Mouse (Mus musculus) lung, adult 18-20 months (tissue): ENCODE data around the gene Gm20388.

Source experiments
- DNase-seq, 2 experiments: peaks; one replicate each; pipeline ENCODE4 v3.0.0; 2022; ENCODE audit warnings: mixed read lengths in 2 of 2

The Gm20388 gene

DNA sequence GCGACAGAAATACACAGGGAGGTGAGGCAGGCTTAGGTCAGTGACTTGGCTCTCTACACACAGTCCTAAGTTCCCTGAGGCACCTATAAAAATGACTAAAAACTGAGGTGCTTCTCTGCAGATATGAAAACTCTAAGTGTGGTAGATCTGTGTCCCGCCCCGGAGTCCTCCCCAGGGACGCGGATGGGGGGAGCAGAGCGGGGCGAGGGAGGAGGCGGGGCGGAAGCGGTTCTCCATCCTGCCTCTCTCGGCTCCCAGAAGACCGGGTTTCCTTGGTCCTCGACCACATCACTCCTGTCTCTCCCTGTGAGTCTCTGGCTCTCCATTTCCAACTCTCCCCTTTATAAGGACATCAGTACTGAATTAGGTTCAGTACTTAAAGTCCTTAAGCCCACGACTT is 2433.1 kb downstream of the Gm20388 start:
- no peak for DNase-seq

DNA sequence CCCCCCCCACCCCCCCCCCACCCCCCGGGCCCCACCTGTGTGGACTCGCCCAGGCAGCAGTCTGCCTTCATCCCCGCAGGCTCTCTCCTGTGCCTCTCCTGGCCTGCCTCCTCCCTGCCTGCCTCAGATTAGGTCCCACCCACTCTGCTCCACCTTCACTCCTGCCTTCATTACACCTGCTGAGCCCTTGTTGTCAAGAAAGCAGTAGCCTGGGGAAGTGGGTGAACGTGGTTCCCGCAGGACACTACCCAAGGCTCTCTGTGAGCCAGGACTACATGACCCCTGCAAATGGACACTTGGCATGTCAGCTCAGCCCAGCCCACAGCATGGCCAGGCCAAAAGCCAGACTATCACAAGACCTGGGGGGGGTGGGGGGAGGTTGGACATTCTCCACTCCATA is 2433.6 kb downstream of the Gm20388 start:
- DNase-seq = no peak

DNA sequence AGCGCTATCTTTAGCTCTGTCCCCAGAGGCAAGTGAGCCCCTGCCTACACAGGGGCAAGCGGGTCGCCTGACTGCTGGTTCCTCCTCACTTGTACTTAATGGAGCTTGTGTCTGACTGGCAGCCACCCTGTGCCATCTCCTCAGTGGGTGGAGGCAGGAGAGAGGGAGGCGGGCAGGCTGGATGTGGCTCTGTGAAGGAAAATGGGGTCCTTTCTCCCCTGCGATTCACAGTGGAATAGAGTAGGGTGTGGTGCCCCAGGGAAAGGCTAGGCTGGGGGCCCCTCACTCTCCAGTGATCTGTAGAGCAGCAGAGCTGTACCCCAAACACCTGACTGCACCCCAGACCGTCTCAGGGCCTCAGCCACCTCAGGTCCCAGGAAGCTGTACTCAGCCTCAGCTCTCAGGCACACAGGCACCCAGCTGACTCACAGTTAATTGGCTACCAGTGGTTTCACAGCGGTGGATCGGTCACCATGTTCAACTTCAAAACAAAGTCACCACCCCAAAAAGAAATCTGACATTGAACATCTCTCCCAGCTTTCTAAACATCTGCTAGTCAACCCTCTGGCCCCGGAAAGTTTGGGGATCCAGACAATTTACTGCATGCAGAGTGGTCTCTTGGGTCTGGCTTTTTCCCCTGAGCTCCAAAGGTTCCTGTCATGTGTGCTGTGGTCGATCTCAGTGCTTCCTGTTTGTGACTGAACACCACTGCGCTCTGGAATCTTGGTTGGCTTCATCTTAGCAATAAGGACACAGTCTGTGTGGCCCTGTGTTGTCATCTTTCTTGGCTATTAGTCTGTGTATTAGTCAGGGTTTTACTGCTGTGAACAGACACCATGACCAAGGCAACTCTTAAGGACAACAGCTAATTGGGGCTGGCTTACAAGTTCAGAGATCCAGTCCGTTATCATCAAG is 2434.8 kb downstream of the Gm20388 start:
- no peak for DNase-seq

- DNase-seq = no peak
These were observed 2437.3 kb downstream of the Gm20388 start for GRCm38 (mm10) chr8:122347811-122348552.

DNA sequence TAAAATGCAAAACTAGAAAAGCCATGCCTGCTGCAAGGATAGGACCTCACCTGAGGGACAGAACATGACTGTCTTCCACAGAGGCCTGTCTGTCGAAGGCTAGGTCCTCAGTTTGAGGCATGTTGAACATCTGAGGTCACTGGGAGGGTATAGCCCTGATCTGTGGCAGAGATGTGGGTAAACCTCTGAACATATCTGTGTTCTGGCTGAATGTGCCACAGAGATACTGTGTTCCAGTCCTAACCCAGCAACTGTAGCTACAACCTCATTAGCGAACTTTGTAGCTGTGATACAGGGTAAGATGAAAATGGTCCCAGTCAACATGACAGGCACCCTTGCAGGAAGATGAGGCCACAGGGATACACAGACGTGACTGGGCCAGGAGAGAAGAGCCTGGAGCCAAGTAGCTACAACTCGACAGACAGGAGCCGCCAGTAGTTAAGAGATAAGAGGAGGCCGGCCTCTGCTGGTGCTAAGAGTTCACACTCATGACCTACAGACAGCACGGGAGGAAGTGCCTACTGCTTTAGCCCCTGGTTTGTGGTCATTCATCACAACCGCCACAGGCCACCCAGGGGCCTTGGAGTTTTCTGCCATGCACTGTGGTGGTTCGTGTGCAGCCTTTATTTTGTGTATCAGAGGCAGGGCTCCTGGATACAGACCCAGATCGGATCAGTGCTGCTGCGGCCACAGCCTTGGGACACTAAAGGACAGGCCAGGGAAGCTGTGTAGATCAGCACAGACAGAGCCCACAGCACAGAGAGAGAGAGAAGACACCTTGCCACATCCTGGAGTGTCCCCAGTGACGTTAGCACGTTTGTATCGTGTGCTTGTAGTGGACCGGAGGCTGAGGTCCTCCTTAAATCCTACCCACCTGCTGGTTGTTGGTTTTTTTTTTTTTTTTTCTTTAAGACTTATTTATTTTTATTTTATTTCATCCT is 2439.0 kb downstream of the Gm20388 start:
- no peak for DNase-seq

GRCm38 (mm10) chr8:122350309-122351089 is 2439.9 kb downstream of the Gm20388 start:
- DNase-seq = no peak

DNA sequence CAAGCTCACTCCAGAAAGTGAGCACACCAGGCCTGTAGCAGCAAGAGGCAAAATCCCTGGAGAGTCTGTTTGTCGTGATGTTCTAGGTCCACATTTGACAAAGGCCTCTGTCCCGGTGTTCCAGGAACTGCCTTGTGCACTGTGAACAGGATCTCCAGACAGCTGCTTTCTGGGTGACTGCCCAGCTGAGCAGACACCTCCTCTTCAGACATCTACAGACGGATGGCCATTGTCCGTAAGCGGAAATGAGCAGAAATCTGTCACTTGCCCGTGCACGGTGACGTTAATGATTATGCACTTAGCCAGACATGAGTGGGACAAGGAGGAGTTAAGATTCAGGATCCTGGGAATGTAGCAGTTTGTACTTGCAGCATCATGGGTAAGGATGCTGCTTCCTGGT is 2443.5 kb downstream of the Gm20388 start:
- no peak for DNase-seq

DNA sequence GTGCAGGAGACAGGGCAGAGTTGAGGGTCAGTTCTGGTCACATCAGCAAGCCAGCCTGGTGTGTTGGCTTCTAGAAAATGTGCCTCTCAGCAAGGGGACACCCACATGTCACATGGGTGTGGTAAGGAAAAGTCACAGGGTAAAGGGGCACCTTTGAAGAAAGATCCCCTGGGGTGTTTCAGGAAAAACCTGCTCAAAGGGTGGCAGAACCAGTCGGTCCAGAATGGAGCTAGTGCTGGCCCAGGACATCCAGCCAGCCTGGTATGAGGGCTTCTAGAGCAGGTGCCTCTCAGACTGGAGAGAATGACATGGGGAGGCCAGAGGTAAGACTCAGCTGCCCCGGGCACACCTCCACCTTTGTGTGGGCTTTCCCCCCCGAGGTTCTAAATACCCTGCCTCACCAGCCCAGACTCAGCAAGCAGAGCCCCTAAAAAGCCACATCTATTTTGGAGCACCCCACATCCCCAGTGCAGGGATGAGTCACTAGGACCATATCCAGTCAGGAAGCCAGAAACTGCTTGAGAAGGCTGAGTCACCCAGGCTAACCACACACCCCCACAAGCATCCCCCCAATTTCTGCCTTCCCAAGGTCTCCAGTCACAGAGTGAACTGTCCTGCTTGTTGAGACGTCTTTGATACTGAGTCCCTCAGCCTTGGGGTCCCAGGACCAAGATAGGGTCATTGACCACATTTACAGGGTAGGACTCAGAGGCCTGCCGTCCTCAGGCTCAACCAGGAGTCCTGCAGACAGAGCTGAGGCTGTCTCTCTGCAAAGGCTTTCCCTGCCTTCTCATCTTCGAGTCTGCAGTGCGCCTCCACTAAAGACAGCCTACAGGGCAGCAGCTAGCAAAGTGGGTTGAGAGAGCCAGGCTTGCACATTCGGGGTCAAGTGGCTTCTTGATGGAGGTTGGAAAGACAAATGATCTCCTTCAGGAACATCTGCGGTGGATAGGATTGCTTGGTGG is 2445.3 kb downstream of the Gm20388 start:
- peak; percentile 52 to 70 for DNase-seq

- DNase-seq = no peak
These were observed 2446.6 kb downstream of the Gm20388 start for GRCm38 (mm10) chr8:122357202-122357601.

GRCm38 (mm10) chr8:122357641-122358040 is 2447.0 kb downstream of the Gm20388 start:
- no peak for DNase-seq

- DNase-seq = no peak
These were observed 2448.6 kb downstream of the Gm20388 start for GRCm38 (mm10) chr8:122359111-122359775.

DNA sequence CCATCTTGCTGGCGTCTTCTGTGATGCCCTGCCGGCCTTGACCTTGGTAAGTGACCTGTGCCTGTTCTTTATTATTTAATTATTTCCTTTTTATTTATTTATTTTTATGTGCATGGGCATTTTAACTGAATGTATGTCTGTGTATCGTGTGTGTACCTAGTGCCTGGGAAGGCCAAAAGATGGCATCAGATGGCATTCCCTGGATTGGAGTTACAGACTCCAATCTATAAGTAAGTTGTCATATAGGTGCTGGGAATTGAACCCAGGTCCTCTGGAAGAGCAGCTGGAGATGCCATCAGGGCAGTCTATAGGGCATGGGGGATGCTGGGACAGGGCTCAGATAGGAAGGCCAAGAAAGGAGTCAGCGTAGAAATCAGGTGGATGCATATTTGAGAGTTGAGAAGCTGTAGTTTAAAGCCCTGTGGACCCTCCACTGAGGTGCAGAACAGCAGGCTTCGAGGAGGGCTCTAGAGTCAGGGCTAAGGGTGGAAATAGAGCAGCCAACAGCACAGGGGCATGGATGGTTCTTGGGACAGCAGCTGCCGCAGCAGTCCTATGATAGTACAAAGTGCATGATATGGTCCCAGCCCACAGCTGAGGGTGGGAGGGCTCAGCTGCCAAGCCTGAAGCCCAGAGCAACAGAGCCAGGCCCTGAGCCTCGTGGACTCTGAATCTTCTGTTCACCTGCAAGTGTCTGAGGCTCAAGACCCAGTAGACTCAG is 2450.2 kb downstream of the Gm20388 start, which contains the start of gene Trhr2:
Trhr2 (minus strand) TSS at position 51 of the 721 bp plus-strand sequence.
- no peak for DNase-seq

DNA sequence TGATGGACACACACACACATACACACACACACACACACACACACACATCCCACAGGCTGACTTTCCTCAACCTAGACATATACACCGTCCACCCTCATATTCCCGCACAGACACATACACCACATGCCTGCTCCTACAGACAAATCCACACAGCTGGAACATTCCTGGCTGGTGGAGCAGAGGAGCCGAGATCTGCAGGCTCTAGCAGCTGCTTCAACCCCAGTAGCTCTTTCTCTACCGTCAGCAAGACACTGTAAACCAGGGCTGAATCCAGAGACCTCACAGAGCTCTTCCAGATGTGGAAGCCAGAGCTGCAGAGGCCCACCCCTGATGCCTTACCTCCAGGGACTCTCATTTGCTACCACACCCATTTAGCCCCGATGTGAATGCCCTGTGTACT is 2451.6 kb downstream of the Gm20388 start:
- DNase-seq = no peak

DNA sequence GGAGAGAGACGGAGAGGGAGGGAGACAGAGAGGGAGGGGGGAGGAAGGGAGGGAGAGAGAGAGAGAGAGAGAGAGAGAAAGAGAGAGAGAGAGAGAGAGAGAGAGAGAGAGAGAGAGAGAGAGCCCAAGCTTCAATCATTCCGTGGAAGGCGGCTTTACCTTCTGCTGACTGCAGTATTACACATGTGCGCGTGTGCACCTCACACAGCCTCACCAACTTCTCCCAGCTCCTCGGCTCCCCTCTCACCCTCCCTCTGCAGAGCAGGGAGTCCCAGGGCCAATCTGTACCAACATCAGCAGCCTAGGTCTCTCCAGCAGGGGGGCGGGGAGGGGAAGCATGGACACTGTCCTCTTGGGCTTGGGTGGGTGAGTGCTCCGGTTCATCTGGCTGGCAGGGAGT is 2452.3 kb downstream of the Gm20388 start:
- no peak for DNase-seq

DNA sequence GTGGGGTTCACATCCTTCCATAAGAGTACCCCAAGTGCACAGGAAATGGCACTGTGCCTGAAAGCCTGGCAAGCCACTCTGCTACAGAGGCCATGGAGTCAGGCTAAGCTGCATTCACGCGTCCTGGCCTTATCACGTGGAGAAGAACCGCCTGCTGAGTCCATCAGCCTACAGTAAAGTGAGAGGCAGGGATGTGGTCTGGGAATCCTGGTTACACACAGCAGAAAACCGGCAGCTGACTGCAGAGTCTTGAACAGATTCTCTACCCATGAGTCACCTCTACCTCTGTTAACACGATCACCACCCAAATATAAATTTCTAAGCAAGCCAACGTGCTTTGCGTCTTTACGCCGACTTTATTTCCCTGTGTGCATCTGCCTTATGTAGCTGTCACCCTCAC is 2457.9 kb downstream of the Gm20388 start:
- no peak for DNase-seq

DNA sequence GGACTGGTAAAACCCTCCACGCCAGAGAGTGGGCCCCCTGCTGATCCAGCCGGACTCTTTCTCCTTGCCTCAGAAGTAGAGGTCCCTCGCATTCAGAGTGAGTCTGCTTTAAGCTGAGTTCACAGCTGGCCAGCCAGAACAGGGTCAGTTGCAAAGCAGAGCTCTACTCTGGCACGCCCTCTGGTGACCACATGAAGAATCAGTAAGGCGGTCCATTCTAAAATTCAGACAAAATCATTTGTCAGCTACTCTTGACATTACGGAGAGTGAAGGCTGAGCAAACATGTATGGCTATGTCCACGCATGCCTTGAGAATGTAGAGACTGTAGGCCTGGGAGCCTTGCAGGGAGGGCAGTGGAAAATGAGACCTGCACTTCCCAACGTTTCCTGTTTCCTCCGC is 2459.0 kb downstream of the Gm20388 start:
- DNase-seq = peak; percentile 69 to 81

GRCm38 (mm10) chr8:122371706-122372105 is 2461.1 kb downstream of the Gm20388 start:
- no peak for DNase-seq

- no peak for DNase-seq
These were observed 2464.7 kb downstream of the Gm20388 start for GRCm38 (mm10) chr8:122375320-122375719.

DNA sequence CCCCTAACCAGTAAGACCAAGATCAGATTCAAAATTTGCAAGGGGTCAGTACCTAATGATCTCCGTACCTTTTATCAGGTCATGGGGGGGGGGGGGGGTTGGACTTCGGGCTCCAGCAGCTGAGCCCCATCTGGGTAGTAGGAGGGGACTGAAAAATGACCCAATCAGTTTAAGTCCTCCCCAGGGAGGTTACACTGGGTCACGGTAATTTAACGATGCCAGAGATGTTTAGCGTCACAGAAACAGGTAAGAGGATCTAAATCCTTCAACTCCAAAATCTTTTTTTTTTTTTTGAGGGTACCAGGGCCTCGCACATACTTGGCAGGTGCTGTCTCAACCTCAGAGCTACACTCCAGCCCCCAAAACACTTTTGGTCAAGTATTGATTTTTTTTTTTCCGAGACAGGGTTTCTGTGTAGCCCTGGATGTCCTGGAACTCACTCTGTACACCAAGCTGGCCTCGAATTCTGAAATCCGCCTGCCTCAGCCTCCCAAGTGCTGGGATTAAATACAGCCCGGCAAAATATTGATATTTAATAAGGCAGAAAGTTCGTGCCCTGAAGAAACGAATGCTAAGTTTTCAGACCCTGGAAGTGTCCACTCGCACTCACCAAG is 2465.2 kb downstream of the Gm20388 start:
- DNase-seq = no peak
